Mouse (Mus musculus): ENCODE results near the gene Sufu. TPM values are rescaled to one million over a fixed set of nuclear protein-coding genes. Genes with fewer than 3 reads are reported as not detected.

Gene Sufu
- polyA plus RNA-seq, 1 experiment from 2014 or later, result 9.5 TPM

GRCm38 (mm10) chr19:46527632-46528528, 131.2 kb downstream of the Sufu start:
- TF ChIP-seq EP300 (optimal IDR thresholded peaks at IDR 0.05), result no peak
- no peak for TF ChIP-seq CTCF (IDR thresholded peaks at IDR 0.05; ENCODE audit: low read depth)
- 50% methylated on average over 17 of the region's 17 CpGs for WGBS
- DNase-seq (ENCODE audit: low spot score) (no peak), ATAC-seq (ENCODE audit: low FRiP score, low TSS enrichment) (no peak)
- no peak overlapping the region for H3K4me3 ChIP-seq (ENCODE audit: low read depth, low read length)
- no peaks in the 10 kb centered on the region for H3K9me3 ChIP-seq (ENCODE audit: control insufficient read depth, low read length)
- H3K9ac ChIP-seq (ENCODE audit: low read length), result 0 out of 2 replicates have a peak overlapping the region, but pooled peaks have one; percentile 47
- peaks cover 44% of the 10 kb centered on the region for H3K4me1 ChIP-seq (replicated peaks; ENCODE audit: control insufficient read depth, insufficient read depth)
- no peaks in the 10 kb centered on the region for H3K36me3 ChIP-seq (ENCODE audit: control insufficient read depth, insufficient read depth, low read length)
- H3K27me3 ChIP-seq (ENCODE audit: control insufficient read depth, insufficient read depth, low read length), result no peaks in the 10 kb centered on the region
- peak overlapping the region; percentile 39 for H3K4me2 ChIP-seq (replicated peaks; ENCODE audit: low read depth)
- H3K27ac ChIP-seq (replicated peaks), result no peak overlapping the region

GRCm38 (mm10) chr19:46528529-46529213, 132.0 kb downstream of the Sufu start:
- Histone ChIP-seq H3K27ac (replicated peaks) (peak overlapping the region; percentile 80), H3K4me2 (replicated peaks; ENCODE audit: low read depth) (peak overlapping the region; percentile 39), H3K27me3 (ENCODE audit: control insufficient read depth, insufficient read depth, low read length) (no peaks in the 10 kb centered on the region), H3K4me3 (ENCODE audit: low read depth, low read length) (peak overlapping the region; percentile 15), H3K9ac (ENCODE audit: low read length) (peak overlapping the region; percentile 47; the same call in 1 of the 2 replicates), H3K9me3 (ENCODE audit: control insufficient read depth, low read length) (no peaks in the 10 kb centered on the region), H3K36me3 (ENCODE audit: control insufficient read depth, insufficient read depth, low read length) (no peaks in the 10 kb centered on the region), H3K4me1 (replicated peaks; ENCODE audit: control insufficient read depth, insufficient read depth) (peaks cover 42% of the 10 kb centered on the region)
- DNase-seq (ENCODE audit: low spot score), result peak; percentile 61
- WGBS, result 11% methylated on average over 20 of the region's 20 CpGs
- ATAC-seq (ENCODE audit: low FRiP score, low TSS enrichment), result no peak
- TF ChIP-seq CTCF (IDR thresholded peaks at IDR 0.05; ENCODE audit: low read depth), result peak; percentile 45
- no peak for TF ChIP-seq EP300 (optimal IDR thresholded peaks at IDR 0.05)

DNA sequence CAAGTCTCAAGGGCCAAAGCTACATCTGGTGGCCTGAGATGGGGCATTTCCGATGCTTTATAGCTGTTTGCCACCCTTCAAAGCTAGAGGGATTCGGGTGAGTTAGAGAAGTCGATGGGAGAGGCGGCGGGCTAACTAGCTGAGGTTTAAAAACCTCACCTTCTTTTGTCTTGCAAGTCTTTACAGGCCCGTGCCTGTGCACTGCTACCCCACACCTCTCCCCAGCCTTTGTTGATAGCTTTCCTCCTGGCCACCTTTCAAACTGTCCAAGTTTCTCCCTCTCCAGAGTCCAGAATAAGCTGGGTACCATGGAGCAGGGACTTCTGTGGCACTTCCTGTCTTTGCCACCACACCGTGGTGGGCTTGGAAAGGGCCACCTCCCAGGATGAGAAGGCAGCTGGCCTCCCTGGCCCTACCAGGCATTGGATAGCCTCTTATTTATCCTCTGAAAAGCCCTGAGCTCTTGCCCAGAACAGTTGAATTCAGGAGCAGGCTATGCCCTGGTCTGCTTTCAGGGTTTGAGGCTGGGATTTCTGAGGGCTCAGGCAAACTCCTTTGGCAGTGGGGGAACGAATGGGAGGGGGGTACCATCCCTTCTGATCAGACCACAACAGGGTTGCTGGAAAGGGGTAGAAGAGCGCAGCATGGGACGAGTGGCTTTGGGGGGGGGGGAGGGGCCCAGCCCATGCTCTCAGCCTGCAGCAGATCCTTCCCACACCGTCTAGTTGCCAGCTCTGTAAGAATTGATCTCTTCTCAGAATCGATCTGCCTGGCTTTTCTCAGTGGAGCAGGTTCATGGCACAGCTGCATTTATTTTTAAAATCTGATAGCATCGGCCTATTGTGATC, 133.1 kb downstream of the Sufu start:
- no peaks in the 10 kb centered on the region for H3K27me3 ChIP-seq (ENCODE audit: control insufficient read depth, insufficient read depth, low read length)
- H3K4me2 ChIP-seq (replicated peaks; ENCODE audit: low read depth), result peak overlapping the region; percentile 39
- H3K4me3 ChIP-seq (ENCODE audit: low read depth, low read length), result no peak overlapping the region
- ATAC-seq (ENCODE audit: low FRiP score, low TSS enrichment), result no peak
- peaks cover 32% of the 10 kb centered on the region for H3K4me1 ChIP-seq (replicated peaks; ENCODE audit: control insufficient read depth, insufficient read depth)
- H3K27ac ChIP-seq (replicated peaks), result peak overlapping the region; percentile 80
- WGBS, result 29% methylated on average over 13 of the region's 13 CpGs
- H3K9ac ChIP-seq (ENCODE audit: low read length), result peak overlapping the region; percentile 38; the same call in 1 of the 2 replicates
- no peaks in the 10 kb centered on the region for H3K36me3 ChIP-seq (ENCODE audit: control insufficient read depth, insufficient read depth, low read length)
- DNase-seq (ENCODE audit: low spot score), result no peak
- no peaks in the 10 kb centered on the region for H3K9me3 ChIP-seq (ENCODE audit: control insufficient read depth, low read length)
- no peak for TF ChIP-seq EP300 (optimal IDR thresholded peaks at IDR 0.05)
- no peak for TF ChIP-seq CTCF (IDR thresholded peaks at IDR 0.05; ENCODE audit: low read depth)

GRCm38 (mm10) chr19:46530449-46530990, 133.8 kb downstream of the Sufu start:
- no peaks in the 10 kb centered on the region for H3K36me3 ChIP-seq (ENCODE audit: control insufficient read depth, insufficient read depth, low read length)
- no peaks in the 10 kb centered on the region for H3K27me3 ChIP-seq (ENCODE audit: control insufficient read depth, insufficient read depth, low read length)
- H3K27ac ChIP-seq (replicated peaks), result peak overlapping the region; percentile 80
- 21% methylated on average over 8 of the region's 8 CpGs for WGBS
- DNase-seq (ENCODE audit: low spot score) (no peak), ATAC-seq (ENCODE audit: low FRiP score, low TSS enrichment) (no peak)
- peak overlapping the region; percentile 25; the same call in 1 of the 2 replicates for H3K4me2 ChIP-seq (replicated peaks; ENCODE audit: low read depth)
- H3K9ac ChIP-seq (ENCODE audit: low read length), result no peak overlapping the region; the same call in 1 of the 2 replicates
- H3K4me3 ChIP-seq (ENCODE audit: low read depth, low read length), result no peak overlapping the region
- H3K4me1 ChIP-seq (replicated peaks; ENCODE audit: control insufficient read depth, insufficient read depth), result peaks cover 30% of the 10 kb centered on the region
- no peaks in the 10 kb centered on the region for H3K9me3 ChIP-seq (ENCODE audit: control insufficient read depth, low read length)
- 0 out of 2 replicates have a peak, but pooled peaks have one; percentile 17 for TF ChIP-seq CTCF (IDR thresholded peaks at IDR 0.05; ENCODE audit: low read depth)
- no peak for TF ChIP-seq EP300 (optimal IDR thresholded peaks at IDR 0.05)
